Mouse (Mus musculus): ENCODE results near the gene Casc1. TPM values are rescaled to one million over a fixed set of nuclear protein-coding genes. Genes with fewer than 3 reads are reported as not detected.

The Casc1 gene
- polyA plus RNA-seq, 1 experiment from 2014 or later = 1.3 TPM

- H3K27me3 ChIP-seq = no peaks in the 10 kb centered on the region
- WGBS = 84% methylated on average over 6 of the region's 6 CpGs
- H3K4me3 ChIP-seq = no peak overlapping the region
- no peaks in the 10 kb centered on the region for H3K9me3 ChIP-seq
- H3K9ac ChIP-seq = no peak overlapping the region
- H3K4me1 ChIP-seq = no peaks in the 10 kb centered on the region
- ATAC-seq (ENCODE audit: borderline replicate concordance, extremely low read depth, low FRiP score, low TSS enrichment) = no peak
- peaks cover 26% of the 10 kb centered on the region for H3K36me3 ChIP-seq
- H3K4me2 ChIP-seq = no peak overlapping the region
- H3K27ac ChIP-seq = no peak overlapping the region
These were observed 24.6 kb upstream of the Casc1 start for GRCm38 (mm10) chr6:145235367-145235766.

GRCm38 (mm10) chr6:145234391-145234790 lies 23.6 kb upstream of the Casc1 start:
- Histone ChIP-seq H3K4me1 (no peaks in the 10 kb centered on the region), H3K27ac (no peak overlapping the region), H3K36me3 (peaks cover 19% of the 10 kb centered on the region), H3K4me3 (no peak overlapping the region), H3K4me2 (no peak overlapping the region), H3K27me3 (no peaks in the 10 kb centered on the region), H3K9me3 (no peaks in the 10 kb centered on the region), H3K9ac (no peak overlapping the region)
- WGBS = 64% methylated on average over 1 of the region's 1 CpGs
- no peak for ATAC-seq (ENCODE audit: borderline replicate concordance, extremely low read depth, low FRiP score, low TSS enrichment)

- H3K9me3 ChIP-seq = no peaks in the 10 kb centered on the region
- WGBS = 79% methylated on average over 3 of the region's 3 CpGs
These were observed 15.5 kb upstream of the Casc1 start for GRCm38 (mm10) chr6:145226296-145226695.

GRCm38 (mm10) chr6:145224246-145224645 lies 13.4 kb upstream of the Casc1 start:
- H3K4me2 ChIP-seq = no peak overlapping the region
- 90% methylated on average over 6 of the region's 6 CpGs for WGBS
- H3K27me3 ChIP-seq = no peaks in the 10 kb centered on the region
- H3K4me3 ChIP-seq = no peak overlapping the region
- H3K36me3 ChIP-seq = peaks cover 35% of the 10 kb centered on the region
- ATAC-seq (ENCODE audit: borderline replicate concordance, extremely low read depth, low FRiP score, low TSS enrichment) = no peak
- no peak overlapping the region for H3K9ac ChIP-seq
- H3K4me1 ChIP-seq = no peaks in the 10 kb centered on the region
- H3K9me3 ChIP-seq = no peaks in the 10 kb centered on the region
- H3K27ac ChIP-seq = no peak overlapping the region

More at GRCm38 (mm10) chr6:145226296-145226695, 15.5 kb upstream of the Casc1 start:
- peaks cover 31% of the 10 kb centered on the region for H3K36me3 ChIP-seq
- no peak overlapping the region for H3K4me2 ChIP-seq
- H3K9ac ChIP-seq = no peak overlapping the region
- H3K27me3 ChIP-seq = no peaks in the 10 kb centered on the region
- no peak overlapping the region for H3K4me3 ChIP-seq
- no peak overlapping the region for H3K27ac ChIP-seq
- ATAC-seq (ENCODE audit: borderline replicate concordance, extremely low read depth, low FRiP score, low TSS enrichment) = no peak
- H3K4me1 ChIP-seq = no peaks in the 10 kb centered on the region

- H3K4me2 ChIP-seq = no peak overlapping the region
- no peak overlapping the region for H3K4me3 ChIP-seq
- WGBS = 86% methylated on average over 3 of the region's 3 CpGs
- H3K27ac ChIP-seq = no peak overlapping the region
- H3K9ac ChIP-seq = no peak overlapping the region
- H3K36me3 ChIP-seq = peaks cover 15% of the 10 kb centered on the region
- H3K27me3 ChIP-seq = no peaks in the 10 kb centered on the region
- no peak for ATAC-seq (ENCODE audit: borderline replicate concordance, extremely low read depth, low FRiP score, low TSS enrichment)
- H3K9me3 ChIP-seq = no peaks in the 10 kb centered on the region
- peaks cover 12% of the 10 kb centered on the region for H3K4me1 ChIP-seq
These were observed 5.0 kb upstream of the Casc1 start for GRCm38 (mm10) chr6:145215826-145216225.

GRCm38 (mm10) chr6:145213916-145214315 lies 3.1 kb upstream of the Casc1 start:
- ATAC-seq (ENCODE audit: borderline replicate concordance, extremely low read depth, low FRiP score, low TSS enrichment) = no peak
- Histone ChIP-seq H3K9me3 (no peaks in the 10 kb centered on the region), H3K36me3 (peaks cover 10% of the 10 kb centered on the region), H3K27me3 (no peaks in the 10 kb centered on the region), H3K27ac (no peak overlapping the region), H3K4me1 (peaks cover 18% of the 10 kb centered on the region), H3K4me3 (no peak overlapping the region), H3K4me2 (no peak overlapping the region), H3K9ac (no peak overlapping the region)
- WGBS = 68% methylated on average over 2 of the region's 2 CpGs

GRCm38 (mm10) chr6:145211376-145212305 lies 836 bp upstream of the Casc1 start:
- Histone ChIP-seq H3K4me2 (peak overlapping the region; percentile 72), H3K27ac (peak overlapping the region; percentile 97), H3K4me1 (peaks cover 18% of the 10 kb centered on the region), H3K4me3 (peak overlapping the region; percentile 71), H3K36me3 (peaks cover 5% of the 10 kb centered on the region; the same call in 1 of the 2 replicates), H3K9ac (peak overlapping the region; percentile 84), H3K27me3 (no peaks in the 10 kb centered on the region), H3K9me3 (no peaks in the 10 kb centered on the region)
- 2% methylated on average over 21 of the region's 21 CpGs for WGBS
- peak; percentile 25; the same call in 1 of the 2 replicates for ATAC-seq (ENCODE audit: borderline replicate concordance, extremely low read depth, low FRiP score, low TSS enrichment)

- Histone ChIP-seq H3K36me3 (no peaks in the 10 kb centered on the region), H3K4me2 (peak overlapping the region; percentile 78), H3K27me3 (no peaks in the 10 kb centered on the region), H3K27ac (peak overlapping the region; percentile 49), H3K4me1 (peaks cover 18% of the 10 kb centered on the region), H3K9ac (peak overlapping the region; percentile 33), H3K4me3 (peak overlapping the region; percentile 71), H3K9me3 (no peaks in the 10 kb centered on the region)
- no peak for ATAC-seq (ENCODE audit: borderline replicate concordance, extremely low read depth, low FRiP score, low TSS enrichment)
- WGBS = 27% methylated on average over 8 of the region's 8 CpGs
These were observed 637 bp downstream of the Casc1 start for GRCm38 (mm10) chr6:145210056-145210680.

GRCm38 (mm10) chr6:145205142-145205541 lies 5.7 kb downstream of the Casc1 start:
- ATAC-seq (ENCODE audit: borderline replicate concordance, extremely low read depth, low FRiP score, low TSS enrichment) = no peak

GRCm38 (mm10) chr6:145204440-145204839 lies 6.4 kb downstream of the Casc1 start:
- Histone ChIP-seq H3K9me3 (no peaks in the 10 kb centered on the region), H3K9ac (no peak overlapping the region), H3K27ac (no peak overlapping the region), H3K27me3 (no peaks in the 10 kb centered on the region), H3K4me2 (no peak overlapping the region), H3K36me3 (no peaks in the 10 kb centered on the region), H3K4me1 (no peaks in the 10 kb centered on the region; the same call in 1 of the 2 replicates), H3K4me3 (no peak overlapping the region)
- ATAC-seq (ENCODE audit: borderline replicate concordance, extremely low read depth, low FRiP score, low TSS enrichment) = no peak
- 84% methylated on average over 6 of the region's 6 CpGs for WGBS

More at GRCm38 (mm10) chr6:145205142-145205541, 5.7 kb downstream of the Casc1 start:
- H3K27me3 ChIP-seq = no peaks in the 10 kb centered on the region
- H3K4me2 ChIP-seq = no peak overlapping the region
- H3K9ac ChIP-seq = no peak overlapping the region
- no peak overlapping the region for H3K27ac ChIP-seq
- H3K4me1 ChIP-seq = peaks cover 2% of the 10 kb centered on the region
- no peaks in the 10 kb centered on the region for H3K36me3 ChIP-seq
- no peak overlapping the region for H3K4me3 ChIP-seq
- no peaks in the 10 kb centered on the region for H3K9me3 ChIP-seq
- 50% methylated on average over 10 of the region's 10 CpGs for WGBS

GRCm38 (mm10) chr6:145202432-145203125 lies 8.2 kb downstream of the Casc1 start:
- Histone ChIP-seq H3K36me3 (no peaks in the 10 kb centered on the region), H3K9ac (no peak overlapping the region), H3K4me1 (no peaks in the 10 kb centered on the region; the same call in 1 of the 2 replicates), H3K4me2 (no peak overlapping the region), H3K27ac (0 out of 2 replicates have a peak overlapping the region, but pooled peaks have one; percentile 14), H3K27me3 (no peaks in the 10 kb centered on the region), H3K9me3 (no peaks in the 10 kb centered on the region), H3K4me3 (no peak overlapping the region)
- WGBS = 59% methylated on average over 13 of the region's 13 CpGs
- ATAC-seq (ENCODE audit: borderline replicate concordance, extremely low read depth, low FRiP score, low TSS enrichment) = no peak

Data from lung, embryonic 15.5 days (tissue).